Mouse (Mus musculus): ENCODE measurements around the gene Cyp4f39.

Cyp4f39 gene

GRCm38 (mm10) chr17:32534068-32534467 is 81.5 kb downstream of the Cyp4f39 start:
- DNase-seq: no peak

GRCm38 (mm10) chr17:32536051-32536866 is 83.7 kb downstream of the Cyp4f39 start, which contains the start of gene Cyp4f16:
TSS of gene Cyp4f16 (plus strand) at chr17:32536558.
- peak; percentile 95 for DNase-seq

GRCm38 (mm10) chr17:32536867-32537250 is 84.3 kb downstream of the Cyp4f39 start:
- DNase-seq: no peak

Measured in retina, postnatal 1 day (tissue).